Mouse (Mus musculus): ENCODE measurements around the gene Cic.

DNA sequence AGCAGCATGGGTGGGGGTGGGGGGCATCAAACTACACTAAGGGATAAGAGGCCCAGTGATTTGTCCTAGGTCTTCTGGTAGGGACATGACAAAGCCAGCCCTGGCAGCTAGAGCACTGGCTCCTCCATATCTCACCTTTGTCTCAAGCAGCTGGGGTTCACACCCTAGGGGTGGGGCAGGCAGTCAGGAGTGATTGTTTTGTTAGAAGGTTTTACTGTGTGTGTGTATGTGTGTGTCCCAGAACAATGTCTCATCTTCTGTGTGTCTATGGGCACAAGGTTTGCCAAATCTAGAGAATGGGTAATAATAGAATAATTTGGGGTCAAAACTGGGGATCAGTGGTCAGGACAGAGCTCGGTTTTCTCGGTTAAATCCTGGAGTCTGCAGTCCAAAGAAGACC is 38.0 kb downstream of the Cic start:
- TF ChIP-seq FLI1 (IDR thresholded peaks at IDR 0.05; ENCODE audit: low read length): no peak
- no peak for TF ChIP-seq GATA1 (IDR thresholded peaks at IDR 0.05; ENCODE audit: borderline replicate concordance, low read length)
